Mouse (Mus musculus) embryonic facial prominence, embryonic 13.5 days (tissue): ENCODE data around the gene Scap. TPM values are rescaled to one million over a fixed set of nuclear protein-coding genes. Genes with fewer than 3 reads are reported as not detected.
A peak's percentile ranks its signal among the peaks of the same experiment; 100 is the strongest.

Source experiments
- ATAC-seq: fragments of 200-750 bp; cut with Nextera tagmentation; 2 replicates; pipeline ENCODE4 v1.8.0; 2017; ENCODE audit warnings: low read depth; ENCODE audit not compliant: insufficient number of reproducible peaks, insufficient read depth, low FRiP score, low TSS enrichment
- H3K27ac ChIP-seq: fragments of 300-500 bp; sonication (generic); 2 replicates; pipeline ENCODE4 v1.5.1; 2015; ENCODE audit warnings: moderate library complexity, mild to moderate bottlenecking, inconsistent platforms
- H3K27me3 ChIP-seq: fragments of 300-500 bp; sonication (generic); 2 replicates; pipeline ENCODE4 v1.6.1; 2015; ENCODE audit warnings: mild to moderate bottlenecking, inconsistent platforms
- H3K36me3 ChIP-seq: fragments of 300-500 bp; sonication (generic); 2 replicates; pipeline ENCODE4 v1.6.1; 2015; ENCODE audit warnings: mild to moderate bottlenecking, inconsistent platforms
- H3K4me1 ChIP-seq: fragments of 300-500 bp; sonication (generic); 2 replicates; pipeline ENCODE4 v1.6.1; 2015; ENCODE audit warnings: inconsistent platforms
- H3K4me2 ChIP-seq: fragments of 300-500 bp; sonication (generic); 2 replicates; pipeline ENCODE4 v1.6.1; 2015; ENCODE audit warnings: moderate library complexity, mild to moderate bottlenecking, inconsistent platforms
- H3K4me3 ChIP-seq: fragments of 300-500 bp; sonication (generic); 2 replicates; pipeline ENCODE4 v1.5.1; 2015; ENCODE audit warnings: mild to moderate bottlenecking, inconsistent platforms
- H3K9ac ChIP-seq: fragments of 300-500 bp; sonication (generic); 2 replicates; pipeline ENCODE4 v1.6.1; 2015; ENCODE audit warnings: mild to moderate bottlenecking, inconsistent platforms
- H3K9me3 ChIP-seq: fragments of 300-500 bp; sonication (generic); 2 replicates; pipeline ENCODE4 v1.6.1; 2016; ENCODE audit warnings: inconsistent platforms
- WGBS: fragments of 180-500 bp; shearing (Covaris S2); methylation state at CpG from one replicate; pipeline ENCODE4 v1.1.7; 2015; ENCODE audit warnings: mixed read lengths; 5-methylcytosine and 5-hydroxymethylcytosine counted together
- polyA plus RNA-seq: library from polyadenylated mRNA; unstranded; fragments of >200 nt; fragmentation: Nextera tagmentation; extraction: Ambion mirVana; gene quantifications from 2 replicates; pipeline ENCODE4 v1.2.1, GENCODE M21; 2015

Gene Scap
- 39.7 and 41.6 TPM in 2 replicates for polyA plus RNA-seq

DNA sequence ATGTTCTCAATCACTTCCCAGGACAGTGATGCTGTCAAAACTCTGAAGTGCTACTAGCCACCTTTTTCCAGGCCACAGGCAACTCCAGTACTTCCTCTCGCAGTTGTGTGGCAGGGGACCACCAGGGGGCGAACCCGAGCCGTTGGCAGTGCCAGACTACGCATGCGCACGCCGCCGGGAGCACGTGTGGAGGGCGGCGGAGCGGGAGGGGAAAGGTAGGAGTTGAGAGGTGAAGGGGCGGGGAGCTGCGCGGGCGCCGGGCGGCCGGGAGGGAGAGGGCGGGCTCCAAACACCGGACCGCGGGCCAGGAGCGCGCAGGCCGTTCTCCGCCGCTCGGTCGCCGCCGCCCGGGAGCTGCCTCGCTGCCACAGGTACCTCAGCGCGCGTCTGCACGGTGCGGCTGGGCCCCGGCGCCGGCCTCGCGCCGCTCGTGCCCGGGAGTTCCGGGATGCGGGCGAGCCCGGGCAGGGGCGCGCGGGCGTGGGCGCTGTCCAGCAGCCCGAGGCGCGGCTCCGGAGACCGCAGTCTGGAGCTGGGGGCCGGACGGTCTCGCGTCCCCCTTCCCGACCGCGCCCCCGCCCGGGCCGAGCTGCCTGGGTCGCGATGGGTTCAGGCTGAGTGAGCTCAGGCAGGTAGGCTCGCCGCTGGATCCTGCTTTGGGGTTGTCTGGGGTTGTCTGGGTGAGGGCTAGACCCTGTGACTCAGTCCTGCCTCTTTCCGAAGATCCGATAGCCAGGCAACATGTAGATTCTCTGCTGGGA is at the start of gene Scap:
Gene Scap (plus strand): TSS at position 154 of the 761 bp plus-strand sequence.
- under 1% methylated on average over 72 of the region's 78 CpGs for WGBS
- Histone ChIP-seq H3K27me3 (no peaks in the 10 kb centered on the region), H3K9ac (peak within 1 kb of the TSS; percentile 81), H3K9me3 (no peaks in the 10 kb centered on the region), H3K4me3 (peak within 1 kb of the TSS; percentile 84), H3K4me1 (peaks cover 28% of the 10 kb centered on the region), H3K27ac (peak within 1 kb of the TSS; percentile 33; the same call in 1 of the 2 replicates), H3K36me3 (no peaks in the 10 kb centered on the region), H3K4me2 (peak within 1 kb of the TSS; percentile 88)
- peak; percentile 82 for ATAC-seq

DNA sequence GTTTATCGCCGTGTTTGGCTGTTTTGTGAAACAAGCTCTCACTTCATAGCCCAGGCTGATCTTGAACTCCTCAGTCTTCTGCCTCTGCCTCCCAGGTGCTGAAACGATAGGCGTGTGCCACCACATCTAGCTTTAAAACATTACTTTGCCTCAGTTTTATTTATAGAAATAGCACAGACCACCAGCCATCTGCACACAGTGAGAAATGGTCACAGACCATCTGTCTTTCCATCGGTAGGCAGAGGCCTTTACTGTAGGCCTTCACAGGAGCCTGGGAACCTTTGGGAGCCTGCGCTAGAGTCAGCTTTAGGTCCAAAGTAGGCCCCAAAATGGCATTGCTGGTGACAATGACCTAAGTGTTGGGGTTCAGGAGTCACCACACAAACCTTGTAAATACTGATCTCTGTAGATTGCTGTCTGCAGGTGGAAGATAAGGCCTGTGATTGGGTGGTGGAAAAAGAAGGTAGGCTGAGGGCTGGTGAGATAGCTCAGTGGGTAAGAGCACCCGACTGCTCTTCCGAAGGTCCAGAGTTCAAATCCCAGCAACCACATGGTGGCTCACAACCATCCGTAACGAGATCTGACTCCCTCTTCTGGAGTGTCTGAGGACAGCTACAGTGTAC is 48.9 kb upstream of the Scap start:
- 92% methylated on average over 10 of the region's 10 CpGs for WGBS
- H3K36me3 ChIP-seq = no peaks in the 10 kb centered on the region
- no peaks in the 10 kb centered on the region for H3K27me3 ChIP-seq
- no peaks in the 10 kb centered on the region for H3K4me1 ChIP-seq
- no peak for ATAC-seq
- no peak overlapping the region for H3K4me3 ChIP-seq
- H3K4me2 ChIP-seq = no peak overlapping the region
- no peak overlapping the region for H3K27ac ChIP-seq
- H3K9me3 ChIP-seq = no peaks in the 10 kb centered on the region
- H3K9ac ChIP-seq = no peak overlapping the region

DNA sequence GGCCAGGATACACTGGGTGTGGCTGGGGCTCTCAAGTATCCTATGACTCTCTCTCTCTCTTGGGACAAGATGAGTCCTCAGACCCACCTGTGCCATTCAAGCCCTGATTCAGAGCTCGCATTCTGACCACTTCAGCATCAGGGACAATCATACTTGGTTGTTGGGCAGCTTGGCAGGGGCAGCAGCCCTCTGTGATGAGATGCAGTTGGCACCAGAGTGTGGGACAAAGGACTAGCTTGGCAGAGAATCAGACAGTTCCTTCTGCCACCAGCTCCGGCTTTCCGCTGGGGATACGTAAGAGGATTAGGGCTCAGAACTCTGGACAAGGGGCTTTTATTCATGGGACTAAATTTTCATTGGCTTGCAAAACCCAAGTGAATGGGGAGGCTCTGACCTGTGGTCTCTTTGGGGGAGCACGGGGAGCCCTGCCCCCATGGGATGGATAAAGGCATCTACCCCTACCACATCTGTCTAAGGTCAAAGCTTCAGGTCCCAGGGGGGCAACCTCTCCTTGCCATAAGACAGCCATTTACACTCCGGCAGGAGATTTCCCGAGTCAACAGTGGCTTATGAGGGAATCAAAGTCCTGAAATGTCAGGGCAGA is 45.7 kb upstream of the Scap start:
- Histone ChIP-seq H3K4me3 (no peak overlapping the region), H3K27ac (no peak overlapping the region), H3K36me3 (no peaks in the 10 kb centered on the region), H3K9ac (no peak overlapping the region), H3K4me2 (no peak overlapping the region), H3K27me3 (no peaks in the 10 kb centered on the region), H3K9me3 (no peaks in the 10 kb centered on the region), H3K4me1 (no peaks in the 10 kb centered on the region)
- WGBS = 66% methylated on average over 7 of the region's 7 CpGs
- no peak for ATAC-seq

DNA sequence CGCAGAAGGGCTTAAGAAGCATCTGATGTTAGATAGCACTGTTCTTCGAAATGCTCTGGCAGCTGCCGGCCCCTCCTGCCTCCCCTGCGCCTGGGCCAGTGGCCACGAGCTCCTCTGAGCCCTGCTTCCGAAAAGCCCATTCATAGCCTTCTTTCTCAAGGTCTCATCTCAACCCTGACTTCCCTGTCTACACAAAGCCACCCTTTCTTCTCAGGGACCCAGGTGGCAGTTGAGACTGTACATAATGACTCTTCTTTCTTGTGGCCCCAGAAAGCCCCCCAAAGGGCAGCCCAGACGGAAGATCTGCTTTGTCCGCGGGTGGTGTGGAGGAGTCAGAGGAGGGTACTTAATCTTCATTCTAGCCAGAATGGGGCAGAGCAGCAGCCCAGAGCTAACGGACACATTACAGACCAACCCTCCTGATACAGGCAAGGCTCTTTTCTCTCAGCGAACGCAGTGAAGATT is 39.8 kb upstream of the Scap start:
- Histone ChIP-seq H3K4me2 (no peak overlapping the region), H3K4me1 (no peaks in the 10 kb centered on the region), H3K36me3 (no peaks in the 10 kb centered on the region), H3K27me3 (no peaks in the 10 kb centered on the region), H3K27ac (no peak overlapping the region), H3K4me3 (no peak overlapping the region), H3K9me3 (no peaks in the 10 kb centered on the region), H3K9ac (no peak overlapping the region)
- no peak for ATAC-seq
- 47% methylated on average over 12 of the region's 12 CpGs for WGBS

DNA sequence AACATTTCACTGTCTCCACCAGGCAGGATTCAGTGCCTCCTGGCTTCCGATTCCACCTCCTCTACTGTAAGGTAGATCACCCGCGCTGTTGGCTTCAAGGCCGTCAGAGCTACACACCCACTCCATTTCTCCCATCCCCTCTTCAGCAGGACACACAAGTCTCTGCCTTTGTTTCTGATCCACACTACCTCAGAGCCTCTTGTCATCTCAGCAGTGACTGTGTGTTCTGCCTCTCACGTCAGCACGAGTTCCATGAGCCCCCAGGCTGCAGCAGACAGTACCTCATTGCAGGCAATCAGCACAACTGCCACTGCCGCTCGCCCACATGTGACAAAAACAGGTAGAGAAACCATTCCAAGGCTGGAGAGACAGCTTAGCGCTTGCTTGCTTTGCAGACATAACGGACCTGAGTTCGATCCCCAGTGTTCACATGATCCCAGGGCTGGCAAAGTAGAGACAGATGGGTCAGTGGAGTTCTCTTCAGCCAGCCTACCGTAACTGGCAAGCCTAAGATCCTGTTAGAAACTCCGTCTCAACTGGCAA is 39.1 kb upstream of the Scap start:
- no peak overlapping the region for H3K4me2 ChIP-seq
- H3K27me3 ChIP-seq = no peaks in the 10 kb centered on the region
- no peak overlapping the region for H3K4me3 ChIP-seq
- no peaks in the 10 kb centered on the region for H3K9me3 ChIP-seq
- WGBS = 79% methylated on average over 13 of the region's 13 CpGs
- no peak for ATAC-seq
- H3K27ac ChIP-seq = no peak overlapping the region
- no peaks in the 10 kb centered on the region for H3K4me1 ChIP-seq
- no peaks in the 10 kb centered on the region for H3K36me3 ChIP-seq
- no peak overlapping the region for H3K9ac ChIP-seq

DNA sequence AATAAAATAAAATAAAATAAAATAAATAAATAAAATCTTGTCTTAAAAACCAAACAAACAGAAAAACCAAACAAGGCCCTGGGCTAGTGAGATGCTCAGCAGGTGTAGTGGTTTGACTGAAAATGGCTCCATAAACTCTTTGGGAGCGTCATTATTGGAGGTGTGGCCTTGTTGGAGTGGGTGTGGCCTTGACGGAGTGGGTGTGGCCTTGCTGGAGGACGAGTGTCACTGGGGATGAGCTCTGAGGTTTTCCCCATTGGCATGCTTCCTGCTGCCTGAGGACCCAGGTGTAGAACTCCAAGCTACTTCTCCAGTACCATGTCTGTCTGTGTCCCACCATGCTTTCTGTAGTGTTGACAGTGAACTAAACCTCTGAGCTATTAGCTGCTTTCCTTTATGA is 38.3 kb upstream of the Scap start:
- no peak overlapping the region for H3K4me2 ChIP-seq
- no peaks in the 10 kb centered on the region for H3K9me3 ChIP-seq
- H3K4me1 ChIP-seq = no peaks in the 10 kb centered on the region
- no peak overlapping the region for H3K4me3 ChIP-seq
- H3K27me3 ChIP-seq = no peaks in the 10 kb centered on the region
- ATAC-seq = no peak
- 45% methylated on average over 3 of the region's 3 CpGs for WGBS
- H3K36me3 ChIP-seq = no peaks in the 10 kb centered on the region
- no peak overlapping the region for H3K9ac ChIP-seq
- H3K27ac ChIP-seq = no peak overlapping the region

DNA sequence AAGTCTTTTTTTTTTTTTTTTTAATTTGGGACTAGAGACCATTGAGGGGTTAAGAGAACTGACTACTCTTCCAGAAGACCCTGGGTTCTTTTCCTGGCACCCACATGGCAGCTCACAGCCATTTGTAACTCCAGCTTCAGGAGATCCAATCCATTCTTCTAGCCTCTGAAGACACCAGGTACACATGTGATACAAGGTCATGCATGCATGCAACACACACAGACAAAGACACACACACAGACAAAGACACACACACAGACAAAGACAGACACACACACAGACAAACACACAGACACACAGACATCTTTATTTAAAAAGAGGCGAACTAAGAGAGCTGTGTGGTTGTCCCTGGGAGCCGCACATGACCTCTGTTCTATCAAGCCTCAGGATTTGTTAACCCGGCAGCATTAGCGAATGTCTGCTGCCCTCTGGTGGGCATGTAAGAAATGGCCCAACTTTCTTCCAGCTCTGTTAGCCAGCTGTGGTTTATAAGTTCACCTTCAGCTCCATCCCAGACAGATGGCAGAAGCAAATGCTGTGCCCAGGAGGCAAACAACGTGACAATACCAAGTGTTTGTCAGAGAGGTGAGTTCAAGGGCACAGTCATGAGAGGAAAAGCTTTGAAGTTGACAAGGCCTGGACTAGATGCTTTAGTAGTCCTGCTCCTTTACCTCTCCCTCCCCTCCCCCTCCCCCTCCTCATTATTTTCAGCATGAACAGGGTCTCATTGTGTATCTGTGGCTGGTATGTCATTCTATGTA is 36.0 kb upstream of the Scap start:
- H3K9ac ChIP-seq = no peak overlapping the region
- H3K4me2 ChIP-seq = no peak overlapping the region
- 8% methylated on average over 5 of the region's 5 CpGs for WGBS
- H3K4me3 ChIP-seq = no peak overlapping the region
- no peak overlapping the region for H3K27ac ChIP-seq
- no peaks in the 10 kb centered on the region for H3K27me3 ChIP-seq
- H3K9me3 ChIP-seq = peaks cover 8% of the 10 kb centered on the region; the same call in 1 of the 2 replicates
- ATAC-seq = no peak
- no peaks in the 10 kb centered on the region for H3K4me1 ChIP-seq
- no peaks in the 10 kb centered on the region for H3K36me3 ChIP-seq

DNA sequence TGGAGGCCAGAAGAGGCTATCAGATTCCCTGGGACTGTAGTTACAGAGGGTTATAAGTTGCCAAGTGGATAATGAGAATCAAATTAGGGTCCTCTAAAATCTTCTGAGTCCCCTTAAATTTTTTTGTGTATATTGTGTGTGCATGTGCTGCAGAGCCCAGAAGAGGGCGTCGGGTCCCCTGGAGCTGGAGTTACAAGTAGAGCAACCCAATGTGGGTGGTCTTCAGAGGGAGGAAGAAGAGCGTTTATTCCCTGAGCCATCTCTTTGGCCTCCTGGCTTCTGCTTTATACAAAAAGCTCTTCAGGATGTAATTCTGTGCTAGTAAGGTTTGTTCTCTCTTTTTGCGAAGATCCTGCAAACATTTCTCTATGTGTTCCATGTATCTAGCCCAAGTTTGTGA is 28.6 kb upstream of the Scap start:
- Histone ChIP-seq H3K36me3 (0 out of 2 replicates have a peak, but pooled peaks cover 5% of the 10 kb centered on the region), H3K4me1 (peaks cover 8% of the 10 kb centered on the region; the same call in 1 of the 2 replicates), H3K27ac (peak overlapping the region; percentile 93), H3K4me3 (peak overlapping the region; percentile 52), H3K4me2 (peak overlapping the region; percentile 71), H3K9me3 (peaks cover 10% of the 10 kb centered on the region; the same call in 1 of the 2 replicates), H3K27me3 (no peaks in the 10 kb centered on the region), H3K9ac (peak overlapping the region; percentile 82)
- 3% methylated on average over 4 of the region's 4 CpGs for WGBS
- ATAC-seq = no peak

DNA sequence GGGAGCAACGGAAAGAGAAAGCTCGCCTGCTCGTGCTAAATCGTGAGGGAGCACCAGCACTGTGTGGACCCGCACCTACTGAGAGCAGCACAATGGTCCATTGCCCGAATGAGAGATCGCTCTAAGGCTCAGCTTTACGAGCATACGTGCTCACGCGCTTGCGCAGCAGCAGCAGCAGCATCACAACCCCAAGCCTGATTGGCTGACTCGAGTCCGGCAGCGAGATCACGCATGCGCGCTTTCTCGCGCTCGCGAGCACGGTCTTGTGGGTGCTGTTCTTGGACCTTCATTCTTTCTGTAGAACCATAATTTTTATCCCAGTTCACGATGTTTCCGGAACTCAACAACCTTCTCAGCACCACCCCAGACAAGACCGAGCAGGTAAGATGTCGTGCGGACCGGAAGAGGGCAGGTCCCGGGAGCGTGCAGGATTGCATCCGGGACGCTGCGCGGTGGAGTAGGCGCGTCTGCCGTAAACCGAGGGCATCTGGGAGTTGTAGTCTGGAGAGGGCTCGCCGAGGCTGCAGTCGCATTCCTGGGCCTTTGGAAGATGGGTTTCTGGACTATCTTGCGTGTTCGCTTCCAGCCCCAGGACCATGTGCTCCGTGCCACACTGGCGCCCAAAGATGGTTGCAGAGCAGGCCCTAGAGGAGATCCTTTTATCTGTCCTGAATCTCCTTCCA is 28.0 kb upstream of the Scap start, which contains the start of gene Elp6:
Gene Elp6 (plus strand): TSS at position 205 of the 683 bp plus-strand sequence.
- peak; percentile 98 for ATAC-seq
- Histone ChIP-seq H3K27ac (peak within 1 kb of the TSS; percentile 93), H3K4me1 (peaks cover 8% of the 10 kb centered on the region; the same call in 1 of the 2 replicates), H3K4me2 (peak within 1 kb of the TSS; percentile 71), H3K9me3 (peaks cover 10% of the 10 kb centered on the region; the same call in 1 of the 2 replicates), H3K27me3 (no peaks in the 10 kb centered on the region), H3K4me3 (peak within 1 kb of the TSS; percentile 52), H3K36me3 (peaks cover 10% of the 10 kb centered on the region), H3K9ac (peak within 1 kb of the TSS; percentile 82)
- WGBS = under 1% methylated on average over 46 of the region's 46 CpGs

DNA sequence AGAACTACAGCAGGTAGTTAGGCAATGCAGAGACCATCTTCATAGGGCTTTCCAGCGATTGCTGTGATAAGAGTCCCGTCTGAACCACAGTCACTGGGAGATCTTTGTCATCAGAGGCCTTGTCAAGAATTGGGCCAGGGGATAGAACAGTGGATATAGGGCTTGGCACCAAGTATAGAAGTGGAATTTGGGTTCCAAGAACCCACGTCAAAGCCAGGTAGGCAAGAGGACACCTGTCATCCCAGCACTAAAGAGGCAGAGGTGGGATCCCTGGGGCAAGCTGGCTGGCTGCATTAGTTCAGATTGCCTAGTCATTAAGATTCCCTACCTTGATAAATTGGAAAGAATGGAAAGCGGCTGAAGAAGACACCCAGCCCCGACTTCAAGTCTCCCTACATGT is 26.7 kb upstream of the Scap start:
- Histone ChIP-seq H3K4me1 (peaks cover 8% of the 10 kb centered on the region; the same call in 1 of the 2 replicates), H3K4me3 (no peak overlapping the region), H3K9ac (peak overlapping the region; percentile 82; the same call in 1 of the 2 replicates), H3K27ac (no peak overlapping the region), H3K36me3 (peaks cover 22% of the 10 kb centered on the region), H3K27me3 (no peaks in the 10 kb centered on the region), H3K9me3 (peaks cover 7% of the 10 kb centered on the region; the same call in 1 of the 2 replicates), H3K4me2 (peak overlapping the region; percentile 71)
- 91% methylated on average over 5 of the region's 5 CpGs for WGBS
- ATAC-seq = no peak
